Mouse (Mus musculus) small intestine, adult 2 months (tissue): Measurements from ENCODE around the gene Fam53a. TPM values are rescaled to one million over a fixed set of nuclear protein-coding genes. Genes with fewer than 3 reads are reported as not detected.

Experiments used
- H3K27ac ChIP-seq: fragments of 200-500 bp; 2 replicates; pipeline ENCODE4 v1.5.1; 2012; ENCODE audit warnings: low read depth, low read length, control low read depth, inconsistent platforms; ENCODE audit not compliant: insufficient read depth
- H3K27me3 ChIP-seq: fragments of 200-500 bp; 2 replicates; pipeline ENCODE4 v1.6.1; 2012; ENCODE audit warnings: mild to moderate bottlenecking, moderate library complexity, low read length, inconsistent platforms; ENCODE audit not compliant: control insufficient read depth, insufficient read depth
- H3K36me3 ChIP-seq: fragments of 200-500 bp; 2 replicates; pipeline ENCODE4 v1.6.1; 2012; ENCODE audit warnings: mild to moderate bottlenecking, low read length, control low read depth, inconsistent platforms; ENCODE audit not compliant: control insufficient read depth, insufficient read depth
- H3K4me1 ChIP-seq: fragments of 200-500 bp; 2 replicates; pipeline ENCODE4 v1.6.1; 2012; ENCODE audit warnings: low read length, inconsistent platforms, mixed read lengths; ENCODE audit not compliant: control insufficient read depth, insufficient read depth, insufficient read length
- H3K4me3 ChIP-seq: fragments of 200-500 bp; 2 replicates; pipeline ENCODE4 v1.5.1; 2012; ENCODE audit warnings: low read depth, mild to moderate bottlenecking, control low read depth, inconsistent platforms, low read length, moderate library complexity
- CTCF ChIP-seq: fragments of 200-500 bp; IDR thresholded peaks from 2 replicates; pipeline ENCODE4 v1.5.1; 2012; ENCODE audit warnings: low read depth, mild to moderate bottlenecking, control low read depth, inconsistent platforms, low read length, moderate library complexity, mixed read lengths; ENCODE audit not compliant: insufficient replicate concordance, insufficient read length; ENCODE audit errors: extremely low read depth
- POLR2A ChIP-seq: fragments of 200-500 bp; IDR thresholded peaks from 2 replicates; pipeline ENCODE4 v1.6.1; 2012; ENCODE audit warnings: low read depth, mild to moderate bottlenecking, control low read depth, inconsistent platforms, low read length, moderate library complexity
- WGBS: fragments of 180-500 bp; shearing (Covaris S2); methylation state at CpG from one replicate; pipeline ENCODE4 v1.1.7; 2018; 5-methylcytosine and 5-hydroxymethylcytosine counted together
- polyA plus RNA-seq: library from polyadenylated mRNA; depleted of rRNA; stranded (reverse); fragments of >200 nt; gene quantifications from 2 replicates; pipeline ENCODE4 v1.2.3, GENCODE M21; 2012

Gene Fam53a
- polyA plus RNA-seq, 1 experiment: 58.1 TPM

- Histone ChIP-seq H3K27ac (peak within 1 kb of the TSS; percentile 94), H3K36me3 (peaks cover 10% of the 10 kb centered on the region; the same call in 1 of the 2 replicates), H3K27me3 (no peaks in the 10 kb centered on the region), H3K4me1 (peaks cover 17% of the 10 kb centered on the region), H3K4me3 (peak within 1 kb of the TSS; percentile 88)
- TF ChIP-seq POLR2A: peak; percentile 66
- TF ChIP-seq CTCF: no peak
- WGBS: under 1% methylated on average over 60 of the region's 60 CpGs
These were observed 28.6 kb upstream of the Fam53a start, which contains the start of the genes Tacc3 and Tmem129 for GRCm38 (mm10) chr5:33657787-33658663. TSS of gene Tacc3 (plus strand) at chr5:33658128. TSS of gene Tmem129 (minus strand) at chr5:33658416.

GRCm38 (mm10) chr5:33657251-33657786 lies 27.9 kb upstream of the Fam53a start:
- under 1% methylated on average over 32 of the region's 32 CpGs for WGBS
- TF ChIP-seq POLR2A: no peak
- TF ChIP-seq CTCF: no peak
- peaks cover 10% of the 10 kb centered on the region; the same call in 1 of the 2 replicates for H3K36me3 ChIP-seq
- peak overlapping the region; percentile 88 for H3K27ac ChIP-seq
- H3K27me3 ChIP-seq: no peaks in the 10 kb centered on the region
- peaks cover 19% of the 10 kb centered on the region for H3K4me1 ChIP-seq
- peak overlapping the region; percentile 88 for H3K4me3 ChIP-seq

GRCm38 (mm10) chr5:33656739-33657138 lies 27.3 kb upstream of the Fam53a start:
- peaks cover 19% of the 10 kb centered on the region for H3K4me1 ChIP-seq
- WGBS: 3% methylated on average over 1 of the region's 1 CpGs
- TF ChIP-seq CTCF (no peak), POLR2A (no peak)
- no peaks in the 10 kb centered on the region for H3K27me3 ChIP-seq
- H3K27ac ChIP-seq: peak overlapping the region; percentile 88
- peak overlapping the region; percentile 88 for H3K4me3 ChIP-seq
- peaks cover 10% of the 10 kb centered on the region; the same call in 1 of the 2 replicates for H3K36me3 ChIP-seq

GRCm38 (mm10) chr5:33655251-33655840 lies 25.9 kb upstream of the Fam53a start:
- H3K36me3 ChIP-seq: peaks cover 10% of the 10 kb centered on the region; the same call in 1 of the 2 replicates
- H3K27ac ChIP-seq: no peak overlapping the region
- H3K4me3 ChIP-seq: no peak overlapping the region
- no peaks in the 10 kb centered on the region for H3K27me3 ChIP-seq
- 90% methylated on average over 10 of the region's 10 CpGs for WGBS
- TF ChIP-seq CTCF (no peak), POLR2A (no peak)
- peaks cover 19% of the 10 kb centered on the region for H3K4me1 ChIP-seq

GRCm38 (mm10) chr5:33654424-33654823 lies 25.0 kb upstream of the Fam53a start:
- peaks cover 14% of the 10 kb centered on the region for H3K36me3 ChIP-seq
- no peak overlapping the region for H3K4me3 ChIP-seq
- peaks cover 16% of the 10 kb centered on the region for H3K4me1 ChIP-seq
- WGBS: 96% methylated on average over 13 of the region's 13 CpGs
- no peaks in the 10 kb centered on the region for H3K27me3 ChIP-seq
- TF ChIP-seq CTCF (no peak), POLR2A (no peak)
- H3K27ac ChIP-seq: no peak overlapping the region

GRCm38 (mm10) chr5:33652783-33653173 lies 23.3 kb upstream of the Fam53a start:
- Histone ChIP-seq H3K36me3 (peaks cover 25% of the 10 kb centered on the region), H3K27ac (peak overlapping the region; percentile 26; the same call in 1 of the 2 replicates), H3K4me1 (peaks cover 13% of the 10 kb centered on the region), H3K4me3 (peak overlapping the region; percentile 29), H3K27me3 (no peaks in the 10 kb centered on the region)
- TF ChIP-seq CTCF (no peak), POLR2A (no peak)
- WGBS: 7% methylated on average over 9 of the region's 9 CpGs
